ENCODE assay signal across 14 mouse cellular contexts in the genomic region with DNA sequence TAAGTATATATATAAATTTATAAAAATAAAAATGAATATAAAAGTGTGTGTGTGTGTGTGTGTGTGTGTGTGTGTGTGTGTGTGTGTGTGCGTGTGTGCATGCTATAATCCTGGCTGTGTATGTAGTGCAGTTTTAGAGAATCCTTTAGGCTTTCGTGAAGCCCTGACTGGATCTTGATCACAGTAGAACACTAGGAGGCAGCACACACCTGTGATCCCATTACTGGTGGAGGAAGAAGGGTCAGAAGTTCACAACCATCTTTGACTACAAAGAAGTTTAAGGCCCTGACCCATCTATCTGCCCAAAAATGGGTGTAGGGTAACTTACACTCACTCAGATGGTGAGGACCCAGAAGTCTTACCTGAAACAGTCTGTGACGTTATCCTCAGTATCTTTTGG. TPM values are rescaled to one million over a fixed set of nuclear protein-coding genes. Genes with fewer than 3 reads are reported as not detected.
DNase-seq lines count a peak whose midpoint lies in the region; ATAC-seq and TF ChIP-seq lines count a peak whose summit lies in the region.
"Had no signal": no experiment of that assay in that cellular context is flagged by ENCODE, and none has a peak within 500 bp of the region (broad histone marks: within the 10 kb centered on the region; RNA-seq: fewer than 3 reads in every experiment).

No protein-coding gene starts in this region.

- H3K36me3 ChIP-seq in forebrain, postnatal 0 days (ENCODE audit: insufficient read depth), result no peaks in the 10 kb centered on the region
- no peaks in the 10 kb centered on the region for H3K36me3 ChIP-seq in forebrain, embryonic 12.5 days (replicated peaks)
- no peaks in the 10 kb centered on the region for H3K36me3 ChIP-seq in lung, embryonic 14.5 days (ENCODE audit: insufficient read depth)
- H3K36me3 ChIP-seq in liver, postnatal 0 days (replicated peaks; ENCODE audit: insufficient read depth, low read length), result no peaks in the 10 kb centered on the region
- H3K36me3 ChIP-seq: forebrain, embryonic 10.5 days; G1E; hindbrain, embryonic 15.5 days; limb, embryonic 13.5 days had no signal

- H3K9me3 ChIP-seq in forebrain, postnatal 0 days (ENCODE audit: low read length), result no peaks in the 10 kb centered on the region
- H3K9me3 ChIP-seq in forebrain, embryonic 12.5 days, result no peaks in the 10 kb centered on the region
- no peaks in the 10 kb centered on the region for H3K9me3 ChIP-seq in lung, embryonic 14.5 days (ENCODE audit: low read depth, low read length)
- H3K9me3 ChIP-seq in liver, postnatal 0 days (ENCODE audit: low read length), result no peaks in the 10 kb centered on the region
- H3K9me3 ChIP-seq: forebrain, embryonic 10.5 days; G1E; hindbrain, embryonic 15.5 days; limb, embryonic 13.5 days had no signal

- WGBS in forebrain, postnatal 0 days, result 82% methylated on average over 3 of the region's 3 CpGs
- 89% methylated on average over 3 of the region's 3 CpGs for WGBS in forebrain, embryonic 12.5 days
- 81% methylated on average over 3 of the region's 3 CpGs for WGBS in lung, embryonic 14.5 days
- WGBS in liver, postnatal 0 days (ENCODE audit: insufficient replicate concordance), result 70% methylated on average over 3 of the region's 3 CpGs

- DNase-seq in forebrain, postnatal 0 days, result no peak
- no peak for DNase-seq in lung, embryonic 14.5 days
- no peak for DNase-seq in lung, postnatal 4 days
- DNase-seq in WW6 (ENCODE audit: low read depth, low spot score), result peak; percentile 33
- DNase-seq in liver, postnatal 0 days, result peak; percentile 33
- DNase-seq in cerebellum, postnatal 14 days, result no peak
- DNase-seq: retina, postnatal 1 day had no signal

- no peak overlapping the region for H3K4me2 ChIP-seq in forebrain, postnatal 0 days (ENCODE audit: low read depth)
- H3K4me2 ChIP-seq in forebrain, embryonic 12.5 days, result no peak overlapping the region
- H3K4me2 ChIP-seq in lung, embryonic 14.5 days, result no peak overlapping the region
- H3K4me2 ChIP-seq in liver, postnatal 0 days (ENCODE audit: low read depth, low read length), result no peak overlapping the region
- H3K4me2 ChIP-seq: hindbrain, embryonic 15.5 days; limb, embryonic 13.5 days had no signal

- H3K27me3 ChIP-seq in forebrain, postnatal 0 days (ENCODE audit: insufficient read depth, low read length), result no peaks in the 10 kb centered on the region
- no peaks in the 10 kb centered on the region for H3K27me3 ChIP-seq in forebrain, embryonic 12.5 days
- H3K27me3 ChIP-seq in lung, embryonic 14.5 days (ENCODE audit: insufficient read depth, low read length), result no peaks in the 10 kb centered on the region
- H3K27me3 ChIP-seq in liver, postnatal 0 days (ENCODE audit: insufficient read depth, low read length), result no peaks in the 10 kb centered on the region
- H3K27me3 ChIP-seq: hindbrain, embryonic 15.5 days; limb, embryonic 13.5 days had no signal

- H3K27ac ChIP-seq in forebrain, postnatal 0 days (ENCODE audit: low read depth, low read length), result no peak overlapping the region
- no peak overlapping the region for H3K27ac ChIP-seq in forebrain, embryonic 12.5 days
- H3K27ac ChIP-seq in lung, embryonic 14.5 days (ENCODE audit: low read depth), result no peak overlapping the region
- H3K27ac ChIP-seq in liver, postnatal 0 days (ENCODE audit: low read depth), result no peak overlapping the region
- H3K27ac ChIP-seq: forebrain, embryonic 10.5 days; hindbrain, embryonic 15.5 days; limb, embryonic 13.5 days had no signal

- no peak overlapping the region for H3K4me3 ChIP-seq in forebrain, postnatal 0 days (ENCODE audit: low read depth, low read length)
- H3K4me3 ChIP-seq in forebrain, embryonic 12.5 days (replicated peaks), result no peak overlapping the region
- no peak overlapping the region for H3K4me3 ChIP-seq in lung, embryonic 14.5 days (ENCODE audit: low read depth, low read length)
- H3K4me3 ChIP-seq in liver, postnatal 0 days (ENCODE audit: low read depth, low read length), result no peak overlapping the region
- H3K4me3 ChIP-seq: forebrain, embryonic 10.5 days; hindbrain, embryonic 15.5 days; limb, embryonic 13.5 days had no signal

- H3K9ac ChIP-seq in forebrain, postnatal 0 days, result no peak overlapping the region
- no peak overlapping the region for H3K9ac ChIP-seq in forebrain, embryonic 12.5 days
- H3K9ac ChIP-seq in lung, embryonic 14.5 days, result no peak overlapping the region
- H3K9ac ChIP-seq in liver, postnatal 0 days (replicated peaks), result no peak overlapping the region
- H3K9ac ChIP-seq: hindbrain, embryonic 15.5 days; limb, embryonic 13.5 days had no signal

- no peak for TF ChIP-seq EP300 in liver, postnatal 0 days (IDR thresholded peaks at IDR 0.05; ENCODE audit: low read depth)

- no peaks in the 10 kb centered on the region for H3K4me1 ChIP-seq in forebrain, postnatal 0 days (ENCODE audit: insufficient read depth)
- H3K4me1 ChIP-seq in forebrain, embryonic 12.5 days, result no peaks in the 10 kb centered on the region
- H3K4me1 ChIP-seq in lung, embryonic 14.5 days (ENCODE audit: insufficient read depth), result no peaks in the 10 kb centered on the region
- no peaks in the 10 kb centered on the region for H3K4me1 ChIP-seq in liver, postnatal 0 days (ENCODE audit: insufficient read depth)
- H3K4me1 ChIP-seq: forebrain, embryonic 10.5 days; hindbrain, embryonic 15.5 days; limb, embryonic 13.5 days had no signal

- no peak for ATAC-seq in forebrain, postnatal 0 days
- ATAC-seq in forebrain, embryonic 12.5 days (ENCODE audit: low FRiP score), result no peak
- no peak for ATAC-seq in lung, embryonic 14.5 days (ENCODE audit: insufficient read depth)
- no peak for ATAC-seq in liver, postnatal 0 days
- no peak for ATAC-seq in activated CD4-positive, CD25-positive, alpha-beta regulatory T cell, adult 4 months

- peak; percentile 25 for TF ChIP-seq CTCF in forebrain, postnatal 0 days (IDR thresholded peaks at IDR 0.05; ENCODE audit: low read depth)
- TF ChIP-seq CTCF in lung, embryonic 14.5 days (IDR thresholded peaks at IDR 0.05; ENCODE audit: low read depth), result 0 out of 2 replicates have a peak, but pooled peaks have one; percentile 24
- TF ChIP-seq CTCF in liver, postnatal 0 days (IDR thresholded peaks at IDR 0.05; ENCODE audit: low read depth), result peak; percentile 63

RNA-seq across cellular contexts. Expression of a gene that starts 1.3 kb away (rescaled TPM):
- total RNA-seq in forebrain, postnatal 0 days (2014; rRNA removed), result not detected in 2 replicates
- not detected in 2 replicates for polyA plus RNA-seq in forebrain, postnatal 0 days (2015; fragmentation: Nextera tagmentation; extraction: Ambion mirVana)
- polyA plus RNA-seq in forebrain, embryonic 12.5 days (2016; fragmentation: Nextera tagmentation; extraction: Ambion mirVana), result not detected in 2 replicates
- not detected in 2 replicates for polyA plus RNA-seq in lung, embryonic 14.5 days (2014; fragmentation: Nextera tagmentation; extraction: Ambion mirVana)
- polyA plus RNA-seq in liver, postnatal 0 days (2015; fragmentation: Nextera tagmentation; extraction: Ambion mirVana), result not detected in 2 replicates
- polyA plus RNA-seq in activated CD4-positive, CD25-positive, alpha-beta regulatory T cell, adult 4 months (2017; shearing (Covaris generic)), result 1 to 10 TPM in 1 of 2 experiments, not detected in 1; 1.7 TPM
- total RNA-seq: G1E had no signal
- polyA plus RNA-seq: forebrain, embryonic 10.5 days; G1E; gonadal fat pad, adult 2 months; hindbrain, embryonic 15.5 days; limb, embryonic 13.5 days had no signal

RNA-seq across cellular contexts. Expression of a gene that starts 48.6 kb away (rescaled TPM):
- total RNA-seq in forebrain, postnatal 0 days (2014; rRNA removed), result not detected in 2 replicates
- 0.07 TPM in 1 of 2 replicates, not detected in the other for polyA plus RNA-seq in forebrain, postnatal 0 days (2015; fragmentation: Nextera tagmentation; extraction: Ambion mirVana)
- not detected in 2 replicates for polyA plus RNA-seq in forebrain, embryonic 12.5 days (2016; fragmentation: Nextera tagmentation; extraction: Ambion mirVana)
- not detected in 2 replicates for polyA plus RNA-seq in lung, embryonic 14.5 days (2014; fragmentation: Nextera tagmentation; extraction: Ambion mirVana)
- polyA plus RNA-seq in liver, postnatal 0 days (2015; fragmentation: Nextera tagmentation; extraction: Ambion mirVana), result not detected in 2 replicates
- polyA plus RNA-seq in activated CD4-positive, CD25-positive, alpha-beta regulatory T cell, adult 4 months (2017; shearing (Covaris generic)), result not detected
- polyA plus RNA-seq: forebrain, embryonic 10.5 days; G1E; gonadal fat pad, adult 2 months; hindbrain, embryonic 15.5 days; limb, embryonic 13.5 days had no signal

Comparison
In these comparisons a context has a peak if more than half of its experiments do, and no peak if none do; other contexts are left out.
1. DNase-seq: peak in WW6 (single experiment) and liver, postnatal 0 days (single experiment); none in forebrain, postnatal 0 days (single experiment), lung, embryonic 14.5 days (single experiment), lung, postnatal 4 days (0 of 2) and cerebellum, postnatal 14 days (0 of 2).
2. Peak in every context shown above with its lines, with median percentiles within 50 percentile points of each other: CTCF ChIP-seq.